13 mouse cellular contexts compared by ENCODE assay signal in the genomic region with DNA sequence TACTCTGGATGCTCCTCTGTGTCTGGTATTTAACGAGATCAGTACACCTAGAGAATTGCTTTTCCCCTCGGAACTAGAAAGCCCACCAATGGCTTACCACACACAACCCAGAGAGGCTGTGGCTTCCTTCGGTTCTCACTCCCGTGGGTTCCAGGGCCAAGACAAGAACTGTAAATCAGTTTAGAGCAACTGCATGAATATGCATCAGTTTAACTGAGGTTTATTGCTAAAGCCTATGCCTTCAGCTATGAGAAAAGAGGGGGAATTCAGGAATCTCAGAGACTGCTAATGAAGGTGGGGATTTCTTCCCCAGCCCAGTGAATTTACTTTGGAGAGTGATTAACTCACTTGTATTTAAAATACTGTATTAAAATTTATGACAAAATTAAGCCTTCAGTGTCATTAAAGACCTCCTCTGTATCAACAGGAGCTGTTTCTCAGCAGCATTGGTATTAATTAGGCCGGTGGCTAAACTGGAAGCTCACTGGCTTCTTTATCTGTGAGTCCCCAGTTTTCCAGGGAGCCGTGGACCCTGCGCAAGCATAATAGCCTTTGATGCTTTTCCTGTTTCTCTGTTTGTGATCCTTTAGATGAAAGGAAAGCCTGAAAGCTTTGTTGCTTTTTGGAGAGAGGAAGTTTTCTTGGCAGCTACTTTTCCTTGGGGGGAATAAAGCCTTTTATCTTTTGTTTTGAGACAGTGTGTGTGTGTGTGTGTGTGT. TPM values are rescaled to one million over a fixed set of nuclear protein-coding genes. Genes with fewer than 3 reads are reported as not detected.
DNase-seq lines count a peak whose midpoint lies in the region; ATAC-seq and TF ChIP-seq lines count a peak whose summit lies in the region.
"Had no signal": no experiment of that assay in that cellular context is flagged by ENCODE, and none has a peak within 500 bp of the region (broad histone marks: within the 10 kb centered on the region; RNA-seq: fewer than 3 reads in every experiment).

No protein-coding gene starts in this region.

- no peak overlapping the region for H3K9ac ChIP-seq in embryonic facial prominence, embryonic 14.5 days (ENCODE audit: low read depth, low read length)
- peak overlapping the region; percentile 13; the same call in 1 of the 2 replicates for H3K9ac ChIP-seq in limb, embryonic 13.5 days
- H3K9ac ChIP-seq in intestine, postnatal 0 days (ENCODE audit: low read depth, low read length), result no peak overlapping the region
- H3K9ac ChIP-seq: liver, embryonic 14.5 days; stomach, embryonic 15.5 days had no signal

- H3K27me3 ChIP-seq in kidney, adult 2 months (replicated peaks; ENCODE audit: control insufficient read depth, insufficient read depth, low read length), result no peaks in the 10 kb centered on the region
- no peaks in the 10 kb centered on the region for H3K27me3 ChIP-seq in embryonic facial prominence, embryonic 14.5 days (replicated peaks; ENCODE audit: control insufficient read depth, insufficient read depth, low read length)
- no peaks in the 10 kb centered on the region for H3K27me3 ChIP-seq in limb, embryonic 13.5 days
- H3K27me3 ChIP-seq in intestine, postnatal 0 days (replicated peaks; ENCODE audit: control insufficient read depth, insufficient read depth, low read length), result no peaks in the 10 kb centered on the region
- H3K27me3 ChIP-seq: CH12.LX; stomach, embryonic 15.5 days had no signal

- peaks cover 5% of the 10 kb centered on the region; the same call in 1 of the 2 replicates for H3K4me1 ChIP-seq in kidney, adult 2 months (ENCODE audit: control insufficient read depth, insufficient read depth, low read length)
- peaks cover 2% of the 10 kb centered on the region; the same call in 1 of the 2 replicates for H3K4me1 ChIP-seq in embryonic facial prominence, embryonic 14.5 days (ENCODE audit: control insufficient read depth, insufficient read depth, low read length)
- peaks cover 18% of the 10 kb centered on the region for H3K4me1 ChIP-seq in limb, embryonic 13.5 days
- H3K4me1 ChIP-seq in intestine, postnatal 0 days (replicated peaks; ENCODE audit: control insufficient read depth, insufficient read depth, low read length), result no peaks in the 10 kb centered on the region
- H3K4me1 ChIP-seq: stomach, embryonic 15.5 days had no signal

- no peaks in the 10 kb centered on the region for H3K9me3 ChIP-seq in embryonic facial prominence, embryonic 14.5 days (ENCODE audit: control insufficient read depth, low read length)
- H3K9me3 ChIP-seq in limb, embryonic 13.5 days, result no peaks in the 10 kb centered on the region
- no peaks in the 10 kb centered on the region for H3K9me3 ChIP-seq in intestine, postnatal 0 days (ENCODE audit: control insufficient read depth)
- H3K9me3 ChIP-seq: stomach, embryonic 15.5 days had no signal

- TF ChIP-seq POLR2A in kidney, adult 2 months (IDR thresholded peaks at IDR 0.05; ENCODE audit: low read depth, low read length), result no peak
- TF ChIP-seq POLR2A in brain, embryonic 14.5 days (IDR thresholded peaks at IDR 0.05; ENCODE audit: borderline replicate concordance, extremely low read depth, insufficient read depth, insufficient read length, poor library complexity, severe bottlenecking), result no peak

- no peak for TF ChIP-seq CTCF in kidney, adult 2 months (conservative IDR thresholded peaks at IDR 0.05; ENCODE audit: insufficient read depth, insufficient read length, low read depth, low read length)
- no peak for TF ChIP-seq CTCF in brain, embryonic 14.5 days (IDR thresholded peaks at IDR 0.05; ENCODE audit: borderline replicate concordance, extremely low read depth, insufficient read depth, insufficient read length)
- no peak for TF ChIP-seq CTCF in intestine, postnatal 0 days (IDR thresholded peaks at IDR 0.05; ENCODE audit: low read depth)

- H3K4me3 ChIP-seq in kidney, adult 2 months (ENCODE audit: insufficient read depth, low read depth, low read length), result no peak overlapping the region
- H3K4me3 ChIP-seq in embryonic facial prominence, embryonic 14.5 days (ENCODE audit: low read depth, low read length), result no peak overlapping the region
- H3K4me3 ChIP-seq in limb, embryonic 13.5 days, result no peak overlapping the region
- no peak overlapping the region for H3K4me3 ChIP-seq in intestine, postnatal 0 days (ENCODE audit: low read depth, low read length)
- H3K4me3 ChIP-seq: stomach, embryonic 15.5 days had no signal

- no peak overlapping the region for H3K4me2 ChIP-seq in embryonic facial prominence, embryonic 14.5 days (ENCODE audit: low read depth, low read length)
- H3K4me2 ChIP-seq in limb, embryonic 13.5 days (replicated peaks), result peak overlapping the region; percentile 37
- no peak overlapping the region for H3K4me2 ChIP-seq in intestine, postnatal 0 days (replicated peaks; ENCODE audit: low read depth)
- H3K4me2 ChIP-seq: stomach, embryonic 15.5 days had no signal

- no peak overlapping the region for H3K27ac ChIP-seq in kidney, adult 2 months (ENCODE audit: insufficient read depth, low read depth, low read length)
- 0 out of 2 replicates have a peak overlapping the region, but pooled peaks have one; percentile 49 for H3K27ac ChIP-seq in embryonic facial prominence, embryonic 14.5 days (replicated peaks; ENCODE audit: low read depth, low read length)
- peak overlapping the region; percentile 44; the same call in 1 of the 2 replicates for H3K27ac ChIP-seq in limb, embryonic 13.5 days
- no peak overlapping the region for H3K27ac ChIP-seq in intestine, postnatal 0 days (ENCODE audit: low read depth, low read length)
- H3K27ac ChIP-seq: liver, embryonic 14.5 days; stomach, embryonic 15.5 days had no signal

- no peaks in the 10 kb centered on the region for H3K36me3 ChIP-seq in kidney, adult 2 months (ENCODE audit: control insufficient read depth, insufficient read depth, low read length)
- no peaks in the 10 kb centered on the region for H3K36me3 ChIP-seq in embryonic facial prominence, embryonic 14.5 days (ENCODE audit: control insufficient read depth, insufficient read depth, low read length)
- no peaks in the 10 kb centered on the region for H3K36me3 ChIP-seq in limb, embryonic 13.5 days
- H3K36me3 ChIP-seq in intestine, postnatal 0 days (ENCODE audit: control insufficient read depth, insufficient read depth), result no peaks in the 10 kb centered on the region
- H3K36me3 ChIP-seq: stomach, embryonic 15.5 days had no signal

- WGBS in kidney, adult 2 months, result 34% methylated on average over 7 of the region's 7 CpGs
- WGBS in embryonic facial prominence, embryonic 14.5 days, result 29% methylated on average over 7 of the region's 7 CpGs
- 22% methylated on average over 7 of the region's 7 CpGs for WGBS in limb, embryonic 13.5 days
- 56% methylated on average over 7 of the region's 7 CpGs for WGBS in intestine, postnatal 0 days

- ATAC-seq in embryonic facial prominence, embryonic 14.5 days (ENCODE audit: low read depth), result no peak
- no peak for ATAC-seq in limb, embryonic 13.5 days (ENCODE audit: low FRiP score, low read depth)
- ATAC-seq in intestine, postnatal 0 days, result no peak
- no peak for ATAC-seq in cerebellum, adult (ENCODE audit: insufficient number of reproducible peaks, low FRiP score, low TSS enrichment)
- ATAC-seq: activated CD4-positive, CD25-positive, alpha-beta regulatory T cell, adult 4 months had no signal

- peak; percentile 47 for DNase-seq in kidney, adult 2 months
- DNase-seq in kidney, adult 11 months, result no peak
- DNase-seq in brain, embryonic 14.5 days (ENCODE audit: low read depth), result peak; percentile 95
- peak; percentile 58 for DNase-seq in embryonic facial prominence, embryonic 14.5 days (ENCODE audit: low spot score)
- no peak for DNase-seq in adipocyte (ENCODE audit: low spot score)
- DNase-seq: cerebellum, adult 9-11 months had no signal

RNA-seq across cellular contexts. Expression of gene Fam13c, which starts 44.4 kb away (rescaled TPM):
- polyA plus RNA-seq in kidney, adult 2 months (2012; rRNA removed), result 1.1 and 1.5 TPM in 2 replicates
- 10.0 and 18.7 TPM in 2 replicates for polyA plus RNA-seq in brain, embryonic 14.5 days (2012; rRNA removed)
- 11.3 and 11.8 TPM in 2 replicates for polyA plus RNA-seq in embryonic facial prominence, embryonic 14.5 days (2014; fragmentation: Nextera tagmentation; extraction: Ambion mirVana)
- polyA plus RNA-seq in limb, embryonic 13.5 days (2015; fragmentation: Nextera tagmentation; extraction: Ambion mirVana), result 10.8 and 13.0 TPM in 2 replicates
- polyA plus RNA-seq in intestine, postnatal 0 days (2015; fragmentation: Nextera tagmentation; extraction: Ambion mirVana), result 2.9 and 3.5 TPM in 2 replicates
- polyA plus RNA-seq: activated CD4-positive, CD25-positive, alpha-beta regulatory T cell, adult 4 months had no signal

Comparison
In these comparisons a context has a peak if more than half of its experiments do, and no peak if none do; other contexts are left out.
1. DNase-seq: peak in kidney, adult 2 months (single experiment), brain, embryonic 14.5 days (single experiment) and embryonic facial prominence, embryonic 14.5 days (single experiment); none in kidney, adult 11 months (single experiment) and adipocyte (single experiment).
2. H3K27ac ChIP-seq: peak in embryonic facial prominence, embryonic 14.5 days (single experiment) and limb, embryonic 13.5 days (single experiment); none in kidney, adult 2 months (single experiment) and intestine, postnatal 0 days (single experiment).